Mouse (Mus musculus): ENCODE data around the gene Gm45844.
"Not testable (repeated sequence)": the region's sequence is repeated elsewhere in the genome, so short reads cannot be mapped to it uniquely, and the experiment has no call there.

Gm45844 gene

DNA sequence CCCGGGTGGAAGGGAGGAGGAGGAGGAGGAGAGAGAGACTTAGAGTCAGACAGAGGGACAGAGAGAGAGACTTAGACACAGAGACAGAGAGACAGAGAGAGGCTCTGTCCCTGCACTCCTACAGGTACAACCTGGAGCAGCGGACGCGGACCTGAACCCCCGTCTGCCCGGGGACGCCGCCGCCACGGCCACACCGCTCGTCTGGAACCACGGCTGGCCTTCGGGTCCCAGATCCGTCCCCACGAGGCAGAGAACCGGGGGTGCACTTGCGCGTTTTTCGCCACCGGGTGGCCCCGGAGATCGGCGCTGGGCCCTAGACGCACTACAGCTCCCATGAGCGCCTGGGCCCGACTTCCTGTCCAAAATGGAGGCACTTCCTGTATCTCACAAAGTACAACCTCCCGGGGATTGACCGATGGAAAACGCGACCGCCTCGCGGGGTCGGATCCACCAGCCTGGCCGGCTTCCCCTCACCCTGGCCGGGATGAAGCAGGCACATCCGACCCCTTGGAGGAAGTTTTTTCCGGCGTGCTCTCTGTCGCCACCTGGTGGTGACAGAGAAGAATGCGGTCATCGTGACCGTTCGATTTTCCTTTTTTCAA is at the start of gene Gm45844:
Gm45844 (minus strand) TSS at position 324 of the 602 bp plus-strand sequence.
- peak; percentile 84 to 87 for DNase-seq (ENCODE audit: low spot score in 2 of 2)

DNA sequence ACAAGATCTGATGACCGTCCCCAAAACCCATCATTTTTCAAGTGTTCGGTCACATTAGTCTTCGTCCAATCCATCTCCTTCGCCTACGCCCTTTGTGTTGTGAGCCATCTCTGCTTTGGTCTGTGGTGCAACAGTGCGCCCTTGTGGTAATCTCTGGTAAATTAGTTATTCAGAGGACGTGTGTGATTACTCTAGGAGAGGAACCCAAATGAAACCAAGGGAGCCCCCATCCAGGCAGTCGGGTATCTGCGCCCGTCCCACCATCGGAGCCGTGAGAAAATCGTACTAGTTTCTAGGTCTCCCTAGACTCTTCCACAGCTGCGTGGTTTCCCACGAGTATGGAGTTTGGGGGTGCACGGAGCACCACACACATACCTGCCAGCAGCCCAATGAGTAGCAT is 17.5 kb upstream of the Gm45844 start:
- peak; percentile 43 to 60 for DNase-seq (ENCODE audit: low spot score in 2 of 2)

DNA sequence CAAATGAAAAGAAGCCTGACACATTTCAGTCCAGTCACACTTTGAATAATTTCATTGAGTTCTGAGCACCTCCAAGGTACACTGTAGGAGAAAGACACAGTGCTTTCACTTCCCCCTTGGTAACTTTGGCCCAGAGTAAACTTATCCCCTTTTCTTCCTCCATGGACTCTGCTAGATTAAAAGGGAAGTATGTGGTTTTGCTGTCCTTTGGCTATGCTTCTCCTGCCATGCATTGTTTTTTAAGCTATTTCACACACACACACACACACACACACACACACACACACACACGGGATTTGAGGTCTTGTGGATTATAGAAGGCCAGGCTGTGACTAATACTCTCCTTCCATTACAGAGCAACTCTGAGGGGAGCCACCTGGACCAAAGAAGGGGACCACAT is 3.3 kb upstream of the Gm45844 start:
- peak in 1 of 2 experiments; percentile 56 for DNase-seq (ENCODE audit: low spot score in 2 of 2)

DNA sequence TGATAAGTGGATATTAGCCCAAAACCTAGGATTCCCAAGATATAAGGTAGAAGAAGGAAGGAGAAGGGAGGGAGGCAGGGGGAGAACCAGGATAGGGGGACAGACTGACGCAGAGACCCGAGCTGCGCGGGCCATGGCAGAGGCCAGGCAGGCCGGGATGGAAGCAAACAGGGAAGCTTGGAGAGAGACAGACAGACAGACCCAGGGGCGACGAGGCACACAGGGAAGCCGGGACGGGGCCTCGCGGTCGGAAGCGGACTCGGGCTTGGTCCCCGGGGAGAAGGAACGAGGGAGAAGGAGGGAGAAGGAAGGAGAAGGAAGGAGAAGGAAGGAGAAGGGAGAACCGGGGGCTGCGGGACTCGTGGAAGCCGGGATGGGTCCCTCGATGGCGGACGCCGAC is 533 bp downstream of the Gm45844 start:
- peak in 1 of 2 experiments; percentile 12 for DNase-seq (ENCODE audit: low spot score in 2 of 2)

- DNase-seq (ENCODE audit: low spot score in 2 of 2) = not testable (repeated sequence)
Observed at GRCm38 (mm10) chr7:7247228-7247627, 30.9 kb downstream of the Gm45844 start, which contains the start of gene Vmn2r29. TSS of gene Vmn2r29 (minus strand) at chr7:7247328.

GRCm38 (mm10) chr7:7209313-7210151 is 68.6 kb downstream of the Gm45844 start, which contains the start of gene Zfp772:
TSS of gene Zfp772 (minus strand) at chr7:7209998.
- DNase-seq (ENCODE audit: low spot score in 2 of 2) = peak; percentile 48 to 49

GRCm38 (mm10) chr7:7188191-7188942 is 89.7 kb downstream of the Gm45844 start:
- DNase-seq (ENCODE audit: low spot score in 2 of 2) = peak; percentile 49 to 60

- DNase-seq (ENCODE audit: low spot score in 2 of 2) = no peak
Observed at GRCm38 (mm10) chr7:7187417-7188190, 90.5 kb downstream of the Gm45844 start.

- no peak for DNase-seq (ENCODE audit: low spot score in 2 of 2)
Observed at GRCm38 (mm10) chr7:7185897-7186296, 92.2 kb downstream of the Gm45844 start.

GRCm38 (mm10) chr7:7171227-7172147 is 106.6 kb downstream of the Gm45844 start, which contains the start of gene Zfp418:
TSS of gene Zfp418 (plus strand) at chr7:7171330.
- peak; percentile 53 to 66 for DNase-seq (ENCODE audit: low spot score in 2 of 2)

All from spleen, postnatal 36 days (tissue).